Mouse (Mus musculus): ENCODE data around the gene Ifi27l2b.

GRCm38 (mm10) chr12:103499261-103499660 lies 42.2 kb upstream of the Ifi27l2b start:
- TF ChIP-seq CTCF (conservative IDR thresholded peaks at IDR 0.05; ENCODE audit: insufficient read depth, insufficient read length, low read depth, low read length), result peak; percentile 16; the same call in 1 of the 2 replicates
- no peak for TF ChIP-seq POLR2A (IDR thresholded peaks at IDR 0.05; ENCODE audit: low read depth, low read length)

All from kidney, adult 2 months (tissue).